21 mouse cellular contexts compared by ENCODE assay signal in the genomic region with DNA sequence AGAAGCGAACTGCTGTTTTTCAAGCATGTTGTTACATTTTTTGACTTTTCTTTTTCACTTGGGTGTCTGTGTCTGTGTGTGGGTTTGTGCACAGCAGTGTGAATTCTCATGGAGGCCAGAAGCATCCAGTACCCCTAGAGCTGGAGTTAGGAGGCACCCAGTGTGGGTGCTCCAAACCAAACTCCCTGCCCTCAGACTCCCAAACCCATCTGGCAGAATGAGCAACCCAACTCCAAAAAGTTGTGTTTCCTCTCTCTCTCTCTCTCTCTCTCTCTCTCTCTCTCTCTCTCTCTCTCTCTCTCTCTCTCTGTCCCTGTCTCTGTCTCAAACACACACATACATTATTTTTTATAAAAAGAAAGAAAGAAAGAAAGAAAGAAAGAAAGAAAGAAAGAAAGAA. TPM values are rescaled to one million over a fixed set of nuclear protein-coding genes. Genes with fewer than 3 reads are reported as not detected.
DNase-seq lines count a peak whose midpoint lies in the region; TF ChIP-seq lines count a peak whose summit lies in the region.
"Not testable (repeated sequence)": the region's sequence is repeated elsewhere in the genome, so short reads cannot be mapped to it uniquely, and the experiment has no call there.
"Had no signal": no experiment of that assay in that cellular context is flagged by ENCODE, and none has a peak within 500 bp of the region (broad histone marks: within the 10 kb centered on the region; RNA-seq: fewer than 3 reads in every experiment).

No protein-coding gene starts in this region.

- H3K4me1 ChIP-seq in thymus, adult 2 months (replicated peaks; ENCODE audit: control insufficient read depth, insufficient read depth, low read length), result not testable (repeated sequence)

- peak; percentile 0 for DNase-seq in adrenal gland, adult 8-10 months
- peak; percentile 0 for DNase-seq in gastrocnemius, adult 18-20 months (ENCODE audit: low spot score)
- peak; percentile 1 for DNase-seq in heart, postnatal 14 days
- peak; percentile 1 to 20 for DNase-seq in kidney, postnatal 25 days
- peak; percentile 7 to 9 for DNase-seq in left cerebral cortex, adult 2 months (ENCODE audit: extremely low spot score in 1 of 2, low spot score in 2 of 2)
- DNase-seq in right cerebral cortex, adult 2 months (ENCODE audit: low spot score in 2 of 2), result peak; percentile 2 to 6
- peak; percentile 1 for DNase-seq in thymus, adult 2 months

- not testable (repeated sequence) for H3K27ac ChIP-seq in left cerebral cortex, adult 2 months; thymus, adult 2 months (ENCODE audit: control insufficient read depth, insufficient read depth, low read length)

- not testable (repeated sequence) for H3K36me3 ChIP-seq in thymus, adult 2 months (ENCODE audit: control insufficient read depth, insufficient read depth, low read length)

- not testable (repeated sequence) for H3K4me3 ChIP-seq in left cerebral cortex, adult 2 months; thymus, adult 2 months (ENCODE audit: control insufficient read depth, insufficient read depth, low read length)

- WGBS in thymus, adult 2 months, result no CpG with 5 or more reads among the region's 1 CpGs

- not testable (repeated sequence) for H3K27me3 ChIP-seq in thymus, adult 2 months (ENCODE audit: control insufficient read depth, insufficient read depth, low read length)

- intact Hi-C loops in heart, postnatal 14 days (cut with DNase I); left cerebral cortex, adult 2 months (cut with DNase I): not testable (repeated sequence)

- not testable (repeated sequence) for TF ChIP-seq CTCF in left cerebral cortex, adult 2 months (IDR thresholded peaks at IDR 0.05); thymus, adult 2 months (IDR thresholded peaks at IDR 0.05; ENCODE audit: borderline replicate concordance, control insufficient read depth, extremely low read depth, insufficient read depth, low read length, poor library complexity)

- TF ChIP-seq POLR2A in thymus, adult 2 months (IDR thresholded peaks at IDR 0.05; ENCODE audit: control insufficient read depth, extremely low read depth, insufficient read depth, low read length, poor library complexity), result not testable (repeated sequence)

RNA-seq across cellular contexts. Expression of a gene that starts 15.8 kb away (rescaled TPM):
- not detected for total RNA-seq in adrenal gland, adult 8-10 months (2022)
- total RNA-seq in gastrocnemius, adult 18-20 months (2021), result not detected
- total RNA-seq in heart, postnatal 14 days (2021), result not detected
- total RNA-seq in left cerebral cortex, adult 2 months (2021), result not detected
- not detected in 2 replicates for polyA plus RNA-seq in thymus, adult 2 months (2012; rRNA removed)
- total RNA-seq: granulocyte monocyte progenitor cell, adult 5-6 weeks; layer of hippocampus, postnatal 14 days had no signal
- polyA plus RNA-seq: activated CD4-positive, CD25-positive, alpha-beta regulatory T cell, adult 4 months; forebrain, embryonic 11.5 days; heart, embryonic 14.5 days; hindbrain, embryonic 13.5 days; intestine, embryonic 14.5 days; kidney, embryonic 15.5 days; limb, embryonic 11.5 days; liver, embryonic 12.5 days; lung, embryonic 15.5 days; midbrain, embryonic 12.5 days; stomach, embryonic 14.5 days had no signal

RNA-seq across cellular contexts. Expression of a gene that starts 16.0 kb away (rescaled TPM):
- total RNA-seq in adrenal gland, adult 8-10 months (2022), result under 1 TPM in 1 of 4 experiments, not detected in 3; 0.52 TPM
- not detected for total RNA-seq in gastrocnemius, adult 18-20 months (2021)
- total RNA-seq in heart, postnatal 14 days (2021), result under 1 TPM; 0.41 to 0.80 TPM
- under 1 TPM in 1 of 2 experiments, not detected in 1; 0.75 TPM for total RNA-seq in left cerebral cortex, adult 2 months (2021)
- 0.11 TPM in 1 of 2 replicates, not detected in the other for polyA plus RNA-seq in thymus, adult 2 months (2012; rRNA removed)
- total RNA-seq: granulocyte monocyte progenitor cell, adult 5-6 weeks had no signal
- polyA plus RNA-seq: intestine, embryonic 14.5 days; kidney, embryonic 15.5 days; liver, embryonic 12.5 days; lung, embryonic 15.5 days; neural tube, embryonic 13.5 days had no signal
